Mouse (Mus musculus): Measurements from ENCODE around the gene Cdca5. TPM values are rescaled to one million over a fixed set of nuclear protein-coding genes. Genes with fewer than 3 reads are reported as not detected.

Gene Cdca5
- 8.0 and 9.5 TPM in 2 replicates for polyA plus RNA-seq (2015; fragmentation: Nextera tagmentation; extraction: Ambion mirVana)

DNA sequence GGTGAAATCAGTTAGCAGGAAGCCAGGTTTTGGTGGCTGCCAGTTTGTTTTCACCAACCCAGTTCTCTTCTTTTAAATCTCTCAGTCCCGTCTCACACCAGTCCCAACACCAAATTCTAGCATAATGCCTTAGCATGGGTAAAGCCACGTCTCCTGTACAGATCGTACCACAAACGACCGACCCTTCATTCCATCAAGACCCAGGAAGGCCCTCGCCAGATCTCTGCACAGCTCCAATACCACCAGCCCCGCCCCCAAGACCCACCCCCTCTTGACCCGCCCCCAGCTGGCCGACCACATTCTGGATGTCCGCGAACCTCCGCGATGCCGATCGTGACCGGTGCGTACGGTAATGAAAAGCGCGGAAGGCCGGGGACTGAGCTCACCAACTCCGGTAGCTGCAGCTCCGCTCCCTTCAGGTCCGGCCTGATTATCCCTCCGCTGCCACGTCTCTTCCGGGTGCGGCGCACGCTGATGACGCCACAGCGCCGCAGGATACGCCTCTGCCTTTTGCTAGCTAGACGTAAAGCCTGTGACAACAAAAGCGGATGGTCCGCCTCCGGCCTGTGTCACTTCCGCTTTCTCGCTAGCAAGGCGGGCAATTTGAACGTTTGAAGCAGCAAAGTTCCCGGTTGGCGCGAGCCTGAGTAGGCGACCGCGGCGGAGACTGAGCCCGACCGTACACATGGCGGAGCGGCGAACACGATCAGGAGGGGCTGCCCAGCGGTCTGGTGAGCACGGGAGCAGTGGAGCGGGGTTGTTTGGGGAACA lies at the start of gene Cdca5, which contains the start of gene Zfpl1:
Cdca5 (plus strand) TSS at position 506 of the 771 bp plus-strand sequence.
Zfpl1 (minus strand) TSS at position 479 of the 771 bp plus-strand sequence.

DNA sequence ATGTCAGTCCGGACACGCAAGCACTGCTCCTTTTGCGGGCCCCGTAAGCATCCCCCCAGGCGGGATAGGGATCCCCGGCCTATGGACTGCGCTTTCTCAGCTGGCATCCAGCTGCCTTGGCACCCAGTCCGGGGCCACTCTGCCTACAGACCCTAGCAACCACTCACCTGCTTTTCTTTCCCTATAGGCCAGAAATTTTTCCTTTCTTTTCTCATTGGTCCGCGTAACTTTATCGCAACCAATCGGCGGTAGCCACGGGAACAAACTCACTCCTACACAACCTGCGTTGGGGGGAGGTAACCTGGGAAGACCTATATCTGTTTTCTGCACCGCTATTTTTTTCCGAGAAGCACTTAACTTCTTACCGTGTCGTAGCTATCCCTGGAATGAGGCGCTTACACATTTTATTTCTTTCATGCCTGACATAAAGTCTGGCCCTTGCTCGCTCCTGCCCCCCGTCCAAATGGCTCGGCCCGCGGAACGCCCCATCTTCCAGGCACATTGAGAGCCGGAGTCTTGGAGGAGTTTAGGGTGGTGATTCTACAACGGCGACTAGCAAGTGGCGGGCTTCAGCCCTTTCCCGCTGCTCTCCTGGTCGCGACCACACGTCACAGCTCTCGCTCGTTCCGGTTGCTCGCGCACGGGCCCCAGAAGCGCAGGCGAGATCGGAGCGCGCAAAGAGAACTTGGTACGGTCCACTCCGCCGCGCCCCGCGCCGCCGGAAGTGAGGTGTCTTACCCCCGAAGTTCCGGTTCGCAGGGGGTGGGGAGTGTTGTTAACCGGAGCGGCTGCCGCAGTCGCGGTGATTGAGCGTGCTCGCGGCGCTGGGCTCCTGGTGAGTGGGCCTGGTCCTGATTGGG lies 38.3 kb upstream of the Cdca5 start, which contains the start of gene Syvn1:
Syvn1 (plus strand) TSS at position 283 of the 860 bp plus-strand sequence.

DNA sequence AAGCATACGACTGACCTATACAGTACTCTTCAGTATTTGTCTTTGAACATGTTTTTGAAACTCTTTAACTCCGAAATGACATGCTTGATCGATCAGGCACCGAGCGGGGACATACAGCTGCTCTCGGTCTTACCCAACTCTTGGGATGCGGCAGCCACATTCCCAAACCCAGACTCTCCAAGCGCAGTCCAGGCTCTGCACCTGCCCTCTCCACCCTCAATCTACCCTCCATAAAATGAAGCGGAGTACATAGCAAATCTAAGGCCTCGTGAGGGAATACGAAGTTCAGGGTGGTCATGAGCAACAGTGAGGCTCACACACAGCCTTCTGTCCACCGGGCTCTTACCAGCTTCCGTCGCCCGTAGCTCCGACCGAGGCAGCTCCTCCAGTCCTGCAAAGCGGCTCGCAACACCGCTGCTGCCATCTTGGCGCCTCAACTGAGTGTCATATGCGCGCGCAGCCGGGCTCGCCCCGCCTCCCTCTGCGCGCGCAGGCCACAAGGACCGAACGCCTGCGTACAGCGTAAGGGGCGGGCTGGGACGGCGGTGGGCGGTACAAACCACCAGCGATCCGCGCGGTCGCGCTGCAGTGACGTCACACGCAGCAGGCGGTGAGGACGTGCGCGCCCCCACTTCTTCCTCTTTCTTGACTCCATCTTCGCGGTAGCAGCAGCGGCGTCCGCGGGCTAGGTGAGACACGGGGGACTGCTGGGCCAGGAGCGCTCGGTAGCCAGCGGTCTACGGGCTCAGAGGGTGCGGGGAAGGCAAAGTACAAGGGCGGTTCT lies 27.3 kb upstream of the Cdca5 start, which contains the start of the genes Mrpl49 and Fau:
Mrpl49 (minus strand) TSS at position 473 of the 784 bp plus-strand sequence.
Fau (plus strand) TSS at position 532 of the 784 bp plus-strand sequence.

DNA sequence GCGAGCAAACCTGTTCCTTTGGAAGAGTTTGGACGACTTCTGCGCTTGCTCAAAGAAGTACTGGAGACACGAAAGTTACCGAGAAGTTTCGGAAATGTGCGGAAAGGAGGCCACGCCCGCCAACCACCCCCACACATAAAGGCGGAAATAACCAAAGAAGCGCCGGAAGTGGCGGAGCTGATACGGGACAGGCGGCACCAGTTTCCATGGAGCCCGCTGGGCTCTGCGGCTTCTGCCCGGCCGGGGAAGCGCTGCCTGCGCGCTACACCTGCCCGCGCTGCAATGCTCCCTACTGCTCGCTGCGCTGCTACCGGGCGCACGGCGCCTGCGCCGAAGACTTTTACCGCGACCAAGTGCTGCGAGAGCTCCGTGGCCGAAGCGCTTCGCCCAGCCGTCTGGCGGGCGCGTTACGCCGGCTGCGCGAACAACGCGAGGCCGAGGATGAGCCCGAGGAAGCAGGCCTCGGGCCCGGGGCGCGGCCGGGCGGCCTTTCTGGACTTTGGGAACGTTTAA lies 23.7 kb upstream of the Cdca5 start, which contains the start of gene Znhit2:
Znhit2 (plus strand) TSS at position 172 of the 513 bp plus-strand sequence.

DNA sequence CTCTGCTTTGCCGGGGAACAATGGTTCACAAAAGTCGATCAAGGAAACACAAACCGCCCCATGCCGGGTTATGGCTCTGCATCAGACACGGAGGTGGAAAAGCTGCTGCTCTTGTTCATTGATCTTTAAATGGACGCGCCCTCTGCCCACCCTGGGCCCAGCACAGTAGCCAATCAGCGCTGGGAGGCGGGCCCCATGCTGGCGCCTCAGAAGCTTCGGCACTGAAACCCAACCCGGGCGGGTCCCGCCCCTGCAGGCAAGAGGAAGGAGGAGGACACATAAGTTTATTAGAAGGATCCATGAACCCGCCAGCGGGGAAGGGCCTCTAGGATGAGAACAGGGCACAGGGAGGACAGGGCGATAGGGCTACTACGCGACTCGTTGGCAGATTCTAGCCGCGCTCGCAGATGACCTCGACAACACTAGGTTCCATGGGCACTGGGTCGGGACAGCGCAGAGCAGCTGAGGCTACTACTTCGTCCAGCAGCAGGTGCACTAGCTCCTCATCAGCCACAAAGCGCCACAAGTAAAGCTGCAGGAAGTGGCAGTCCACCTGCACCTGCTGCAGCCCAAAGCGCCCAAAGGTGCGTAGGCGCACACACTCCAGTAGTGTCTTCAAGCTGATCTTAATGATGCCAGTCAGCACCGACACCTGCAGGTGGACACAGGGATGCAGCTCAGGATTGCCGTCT lies 16.9 kb upstream of the Cdca5 start, which contains the start of gene Tm7sf2:
Tm7sf2 (minus strand) TSS at position 650 of the 692 bp plus-strand sequence.

DNA sequence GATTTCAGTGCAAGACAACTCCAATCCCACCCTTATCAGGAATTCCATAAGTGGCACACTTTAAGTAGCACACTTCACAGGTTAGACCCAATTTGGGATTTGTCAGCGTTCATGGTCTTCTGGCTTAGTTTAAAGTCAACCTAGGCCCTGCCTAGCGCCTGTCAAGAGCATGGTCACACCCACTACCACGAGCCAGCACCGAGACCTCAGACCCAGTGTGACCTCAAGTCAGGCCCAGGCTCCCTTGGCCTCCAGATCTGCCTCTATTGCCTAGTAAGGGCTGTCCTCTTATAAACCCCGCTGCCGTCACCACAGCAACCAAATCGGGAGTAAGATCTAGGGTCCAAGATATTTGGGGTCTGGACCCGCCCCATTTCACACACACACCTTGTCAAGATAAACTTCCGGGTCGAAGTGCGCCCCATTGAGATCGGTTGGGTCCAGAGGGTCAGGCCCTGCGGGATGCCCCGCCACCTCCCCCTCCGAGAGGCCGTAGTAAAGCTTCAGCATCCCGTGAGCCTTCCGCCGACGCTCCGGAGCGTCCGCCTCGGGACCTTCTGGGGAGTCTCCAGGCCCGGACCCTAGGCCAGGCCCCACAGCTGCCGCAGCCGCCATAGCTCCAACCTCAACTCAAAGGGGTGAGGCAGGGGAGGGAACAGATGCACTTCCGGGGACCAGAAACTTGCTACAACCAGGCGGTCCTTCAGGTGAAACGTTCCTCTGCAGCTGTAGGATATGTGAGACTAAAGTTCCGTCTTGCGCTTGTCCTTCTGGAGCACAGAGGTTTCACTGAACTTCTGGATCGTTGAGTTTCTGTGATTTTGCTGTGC lies 8.0 kb upstream of the Cdca5 start, which contains the start of gene Vps51:
Vps51 (minus strand) TSS at position 668 of the 830 bp plus-strand sequence.

DNA sequence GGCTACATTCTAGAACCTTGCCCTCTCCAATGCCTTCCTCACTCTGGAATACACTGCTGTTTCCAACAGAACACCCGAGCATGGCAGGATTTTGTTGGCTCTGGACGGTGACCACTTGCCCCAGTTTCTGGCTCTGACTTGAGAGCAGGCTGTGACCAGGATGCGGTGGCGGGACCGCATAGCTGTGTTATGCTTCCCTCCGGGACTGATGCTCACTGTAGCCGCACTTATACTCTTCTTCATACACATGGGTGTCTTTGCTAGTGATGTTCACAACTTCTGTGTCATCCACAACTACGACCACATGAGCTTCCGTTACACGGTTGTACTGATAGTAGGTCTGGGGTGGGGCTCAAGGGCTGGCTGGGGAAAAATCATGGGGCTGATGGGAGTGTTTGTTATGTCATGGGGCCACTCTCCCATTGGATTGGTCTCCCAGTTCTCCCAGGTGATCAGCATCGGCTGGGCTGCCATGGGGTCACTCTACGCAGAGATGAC lies 4.8 kb upstream of the Cdca5 start, which contains the start of gene Tmem262:
Tmem262 (plus strand) TSS at position 51 of the 498 bp plus-strand sequence.

DNA sequence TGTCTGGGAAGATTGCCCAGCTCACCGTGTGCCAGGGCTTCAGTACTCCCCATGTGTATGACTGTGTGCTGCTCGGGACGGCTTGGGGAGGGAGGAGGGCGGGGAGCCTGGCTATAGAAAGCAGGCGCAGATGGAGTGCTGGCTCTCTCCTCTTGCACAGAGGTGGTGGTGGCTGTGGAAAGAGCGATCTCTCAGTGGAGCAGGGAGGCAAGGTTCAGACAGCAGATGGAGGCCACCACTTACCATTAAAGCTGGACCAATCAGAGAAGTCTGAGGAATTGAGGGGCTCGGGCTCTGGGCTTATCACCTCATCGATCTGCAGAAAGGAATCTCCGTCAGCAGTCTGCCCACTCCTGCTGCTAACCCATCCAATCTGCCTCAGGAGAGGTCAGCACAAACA lies 2.6 kb upstream of the Cdca5 start, which contains the start of gene Gm28374:
Gm28374 (minus strand) TSS at position 101 of the 400 bp plus-strand sequence.

DNA sequence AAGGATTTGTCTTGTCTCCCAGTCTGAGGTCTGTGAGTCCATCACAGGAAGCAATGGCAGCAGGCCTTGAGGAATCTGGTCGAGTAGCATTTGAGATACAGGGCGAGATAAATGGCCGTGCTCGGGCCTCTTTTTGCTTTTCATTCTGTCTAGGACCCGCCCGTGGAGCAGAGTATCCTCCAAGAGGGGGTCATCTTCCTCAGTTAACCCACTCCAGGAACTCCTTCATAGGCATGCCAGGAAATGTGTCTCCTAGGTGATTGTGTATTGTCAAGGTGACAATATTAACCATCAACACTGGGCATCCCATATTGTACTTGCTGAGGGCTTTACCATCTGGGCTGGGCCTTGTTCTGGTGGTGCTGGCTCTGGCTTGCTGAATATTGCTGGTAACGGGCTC lies 9.3 kb downstream of the Cdca5 start, which contains the start of gene AC131692.1:
AC131692.1 (plus strand) TSS at position 301 of the 400 bp plus-strand sequence.

DNA sequence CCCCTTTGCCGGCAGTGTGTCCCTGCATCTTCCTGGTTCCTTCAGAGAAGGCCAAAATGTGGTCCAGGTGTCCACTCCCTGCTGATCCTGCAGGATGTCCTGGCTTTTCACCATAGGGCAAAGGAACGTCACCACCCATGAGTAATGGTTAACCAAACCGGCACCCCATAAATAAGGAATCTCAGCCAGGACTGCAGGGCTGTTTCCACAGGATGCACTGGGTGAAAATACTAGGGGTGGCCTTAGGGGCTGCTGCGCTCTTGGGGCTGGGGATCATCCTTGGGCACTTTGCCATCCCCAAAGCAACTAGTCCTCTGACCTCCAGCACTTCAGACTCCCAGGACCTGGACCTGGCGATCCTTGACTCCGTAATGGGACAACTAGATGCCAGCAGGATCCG lies 20.8 kb downstream of the Cdca5 start, which contains the start of gene Naaladl1:
Naaladl1 (plus strand) TSS at position 197 of the 400 bp plus-strand sequence.

DNA sequence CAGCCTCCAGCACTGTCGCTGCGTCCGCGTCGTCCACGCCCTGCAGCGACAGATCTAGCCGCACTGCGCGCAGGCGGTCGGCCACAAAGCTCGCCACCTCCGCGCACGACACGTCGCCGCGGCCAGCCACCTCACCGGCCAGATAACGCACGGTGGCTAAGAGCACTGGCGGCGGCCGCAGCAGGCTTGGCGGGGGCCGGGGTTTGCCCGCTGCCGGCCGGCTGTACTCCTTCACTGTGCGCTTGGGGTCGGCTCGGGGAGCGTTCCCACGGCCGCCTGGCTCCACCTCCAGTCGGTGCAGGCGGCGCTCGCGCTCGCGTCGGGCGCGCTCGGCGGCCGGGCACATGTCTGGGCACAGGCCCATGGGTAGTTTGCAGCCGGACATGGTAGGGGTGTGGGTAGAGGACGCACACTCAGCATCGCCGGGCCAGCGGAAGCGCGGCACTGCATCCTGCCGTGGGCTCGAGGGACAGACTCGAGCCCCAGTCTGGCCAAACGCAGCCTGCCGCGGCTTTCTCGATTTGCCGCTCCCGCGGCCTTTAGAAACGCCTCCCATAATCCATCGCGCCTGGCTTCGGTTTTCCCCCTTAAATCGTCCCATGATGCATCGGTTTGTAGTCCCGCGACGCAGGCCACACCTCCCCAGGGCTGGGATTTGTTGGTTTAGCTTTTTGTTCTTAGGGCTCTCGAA lies 33.3 kb downstream of the Cdca5 start, which contains the start of gene Sac3d1:
Sac3d1 (minus strand) TSS at position 665 of the 691 bp plus-strand sequence.

DNA sequence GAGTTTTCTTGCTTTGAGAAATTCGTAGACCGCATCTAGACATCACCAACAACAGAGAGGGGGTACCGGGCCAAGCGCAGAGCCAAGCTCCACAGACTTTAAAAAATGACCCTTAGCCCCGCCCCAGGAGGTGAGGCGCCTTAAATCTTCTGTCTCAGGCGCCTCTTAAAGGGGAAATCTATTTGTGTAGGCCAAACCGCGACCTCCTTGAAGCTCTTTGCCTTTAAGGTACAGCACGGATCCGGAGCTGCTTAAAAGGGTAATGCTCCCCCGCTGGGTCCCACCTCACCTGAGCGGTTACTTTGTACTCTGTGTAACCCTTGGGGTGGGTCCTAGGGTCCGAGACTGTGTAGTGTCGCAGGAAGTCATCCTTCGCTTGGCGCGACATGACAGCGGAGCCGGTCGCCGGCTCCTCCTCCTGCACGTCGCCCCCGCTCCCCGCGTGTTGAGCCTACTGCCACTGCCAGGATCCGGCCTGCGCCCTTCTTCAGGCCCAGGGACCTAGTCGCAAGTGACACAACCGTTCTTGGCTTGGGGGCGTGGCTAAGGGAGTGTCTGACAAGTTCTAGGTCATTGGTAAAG lies 43.1 kb downstream of the Cdca5 start, which contains the start of gene Snx15:
Snx15 (minus strand) TSS at position 545 of the 582 bp plus-strand sequence.

DNA sequence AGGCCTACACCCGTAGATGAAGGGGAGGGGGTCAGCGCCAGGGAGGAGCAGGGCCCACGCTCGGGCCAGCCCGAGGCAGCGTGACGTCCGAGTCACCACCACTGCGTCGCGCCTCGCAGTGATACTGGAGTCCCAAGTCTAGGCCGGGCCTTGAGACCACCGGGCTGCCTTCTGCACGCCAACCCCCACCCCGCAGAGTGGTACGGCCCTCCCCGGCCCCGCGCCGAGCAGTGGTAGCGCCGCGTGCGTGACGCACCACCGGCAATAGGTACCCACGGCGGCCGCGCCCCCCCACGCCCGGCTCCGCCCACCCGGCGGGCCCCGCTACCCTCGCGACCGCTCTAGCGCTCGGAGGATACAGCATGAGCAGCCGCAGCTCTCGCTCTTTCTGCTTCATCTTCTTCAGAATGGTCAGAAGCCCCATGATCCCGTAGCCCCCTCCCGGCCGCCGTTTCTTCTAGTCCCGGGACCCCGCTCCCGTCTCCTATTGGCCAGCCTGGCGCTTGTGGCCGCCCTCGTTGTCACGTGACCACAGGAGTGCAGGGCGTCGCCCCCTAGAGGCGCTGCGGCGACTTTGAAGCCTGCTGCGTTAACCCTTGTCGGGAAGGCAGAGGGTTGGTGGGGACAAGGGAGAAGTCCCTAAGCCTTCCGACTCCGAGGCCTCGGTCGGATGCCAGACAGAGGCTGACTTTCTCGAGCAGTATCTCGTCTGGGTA lies 56.1 kb downstream of the Cdca5 start, which contains the start of gene Batf2:
Batf2 (plus strand) TSS at position 306 of the 716 bp plus-strand sequence.

DNA sequence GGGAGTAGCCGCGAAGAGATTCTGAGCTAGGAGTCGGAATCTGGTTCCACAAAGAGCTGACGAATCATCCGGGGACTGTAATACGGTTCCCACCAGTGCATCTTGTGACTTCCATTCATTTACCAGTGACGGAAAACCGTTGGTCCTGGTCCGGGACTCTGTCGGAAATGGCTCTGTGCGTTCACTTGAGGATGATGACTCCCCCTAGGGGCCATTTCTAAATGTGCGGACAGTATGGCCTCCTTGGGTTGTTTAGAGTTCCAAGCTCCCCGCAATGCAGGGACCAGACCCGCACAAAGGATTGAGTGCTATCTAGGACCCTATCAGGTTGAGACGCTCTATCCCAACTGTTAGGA lies 56.6 kb downstream of the Cdca5 start, which contains the start of gene Arl2:
Arl2 (minus strand) TSS at position 155 of the 356 bp plus-strand sequence.

All from adrenal gland, postnatal 0 days (tissue).